Mouse (Mus musculus): Measurements from ENCODE around the gene Lekr1. TPM values are rescaled to one million over a fixed set of nuclear protein-coding genes. Genes with fewer than 3 reads are reported as not detected.

Gene Lekr1
- polyA plus RNA-seq (2012; rRNA removed): 2.8 and 5.1 TPM in 2 replicates

DNA sequence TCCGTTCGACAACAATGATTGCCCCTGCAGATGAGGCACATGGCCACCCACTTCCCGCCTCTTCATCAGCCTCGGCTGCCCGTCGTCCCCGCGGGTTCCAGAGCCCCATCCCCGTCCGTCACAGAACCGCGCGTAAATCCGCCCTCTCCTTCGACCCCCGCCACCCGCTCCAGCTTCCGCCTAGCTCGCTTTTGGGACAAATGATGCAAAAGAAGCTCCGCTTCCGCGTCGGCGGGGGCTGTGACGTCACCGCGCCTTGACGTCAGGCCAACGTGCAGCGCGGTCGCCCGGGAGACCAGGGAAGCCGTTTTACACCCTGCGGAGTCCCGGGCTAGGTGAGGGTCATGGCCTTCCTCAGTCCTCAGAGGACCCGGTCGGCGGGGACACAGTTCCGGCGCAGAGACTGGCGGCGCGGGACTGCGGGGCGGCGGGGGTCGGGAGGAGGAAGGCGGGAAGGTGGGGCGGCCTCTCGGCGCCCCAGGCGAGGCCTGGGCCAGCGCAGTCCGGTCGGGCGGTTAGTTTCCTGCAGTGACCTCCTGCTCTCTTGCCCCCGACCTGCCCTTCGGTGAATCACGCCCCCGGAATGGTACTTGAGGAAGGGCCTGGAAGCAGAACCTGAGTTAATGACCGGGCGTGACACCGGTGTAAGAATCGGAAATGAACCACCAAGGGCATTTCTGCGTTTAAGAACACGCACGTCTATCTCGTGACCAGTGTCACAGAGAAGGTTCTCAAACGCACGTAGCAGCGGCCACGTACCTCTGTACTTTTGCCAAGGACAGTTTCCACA is at the start of gene Lekr1:
Gene Lekr1 (plus strand): TSS at position 252 of the 790 bp plus-strand sequence.

Other genes with a start within 250 kb of the Lekr1 start
- gene Tiparp, start 137.8 kb upstream of the Lekr1 start, polyA plus RNA-seq (2012; rRNA removed): 9.6 and 11.8 TPM in 2 replicates